In genomic region chr13:94713451-94713850, GRCm38 (mm10) we compare ENCODE assay signal across 23 mouse cellular contexts.
"Had no signal": no experiment of that assay in that cellular context is flagged by ENCODE, and none has a peak within 500 bp of the region (broad histone marks: within the 10 kb centered on the region; RNA-seq: fewer than 3 reads in every experiment).

No protein-coding gene starts in this region.

- ATAC-seq: liver, embryonic 12.5 days; midbrain, embryonic 13.5 days; midbrain, embryonic 16.5 days had no signal

- H3K4me1 ChIP-seq: liver, embryonic 12.5 days had no signal

- DNase-seq: kidney, adult 9 months; kidney, postnatal 14 days; kidney, postnatal 4 days; layer of hippocampus, adult 9-11 months; liver; lung, adult 18-20 months; lung, postnatal 10 days; lung, postnatal 36 days; retina, postnatal 1 day; right cerebral cortex, postnatal 25 days; spleen, adult 18-20 months; thymus, postnatal 25 days had no signal

- H3K27ac ChIP-seq: limb, embryonic 10.5 days; limb, embryonic 13.5 days; liver, embryonic 12.5 days; liver, embryonic 15.5 days; lung, embryonic 15.5 days; midbrain, embryonic 10.5 days; midbrain, embryonic 13.5 days; neural tube, embryonic 13.5 days; stomach, embryonic 15.5 days had no signal

- H3K4me3 ChIP-seq: limb, embryonic 10.5 days; limb, embryonic 13.5 days; liver, embryonic 12.5 days; liver, embryonic 15.5 days; lung, embryonic 15.5 days; midbrain, embryonic 10.5 days; midbrain, embryonic 13.5 days; myocyte; neural tube, embryonic 13.5 days; stomach, embryonic 15.5 days had no signal
